ENCODE assay signal across 29 mouse cellular contexts in genomic region chr16:94590977-94591376, GRCm38 (mm10). TPM values are rescaled to one million over a fixed set of nuclear protein-coding genes. Genes with fewer than 3 reads are reported as not detected.
A peak's percentile ranks its signal among the peaks of the same experiment; 100 is the strongest.
DNase-seq lines count a peak whose midpoint lies in the region; ATAC-seq and TF ChIP-seq lines count a peak whose summit lies in the region.
"Had no signal": no experiment of that assay in that cellular context is flagged by ENCODE, and none has a peak within 500 bp of the region (broad histone marks: within the 10 kb centered on the region; RNA-seq: fewer than 3 reads in every experiment).

No protein-coding gene starts in this region.

- no peaks in the 10 kb centered on the region for H3K27me3 ChIP-seq in heart, adult 2 months (ENCODE audit: control insufficient read depth, insufficient read depth, low read length)
- H3K27me3 ChIP-seq in heart, postnatal 0 days (ENCODE audit: control insufficient read depth, insufficient read depth, low read length) = no peaks in the 10 kb centered on the region
- no peaks in the 10 kb centered on the region for H3K27me3 ChIP-seq in CH12.LX (replicated peaks)
- H3K27me3 ChIP-seq: embryonic facial prominence, embryonic 13.5 days; forebrain, embryonic 12.5 days; forebrain, embryonic 15.5 days; hindbrain, embryonic 15.5 days had no signal

- dilution Hi-C loops in CH12.LX (cut with MboI; ENCODE audit: extremely low pct_ligation_motif_present, extremely low pct_unique_long_range_greater_than_20kb, low sequenced_read_pairs) = no loop called here

- no peak overlapping the region for H3K4me3 ChIP-seq in heart, adult 2 months
- no peak overlapping the region for H3K4me3 ChIP-seq in heart, postnatal 0 days (ENCODE audit: low read depth, low read length)
- H3K4me3 ChIP-seq in layer of hippocampus, adult 2 months = no peak overlapping the region
- no peak overlapping the region for H3K4me3 ChIP-seq in CH12.LX (replicated peaks in 1 of 3; ENCODE audit: low read depth in 2 of 3, low read length in 2 of 3, poor library complexity in 1 of 3)
- H3K4me3 ChIP-seq: embryonic facial prominence, embryonic 10.5 days; embryonic facial prominence, embryonic 13.5 days; erythroblast, embryonic 14.5 days; forebrain, embryonic 12.5 days; forebrain, embryonic 15.5 days; hindbrain, embryonic 10.5 days; hindbrain, embryonic 15.5 days had no signal

- no peak for TF ChIP-seq RAD21 in CH12.LX (IDR thresholded peaks at IDR 0.05; ENCODE audit: low read depth, low read length)

- no peak for TF ChIP-seq POLR2A in heart, adult 2 months (IDR thresholded peaks at IDR 0.05; ENCODE audit: insufficient read depth, low read depth, low read length)
- TF ChIP-seq POLR2A in CH12.LX (IDR thresholded peaks at IDR 0.05; ENCODE audit: low read depth, low read length) = no peak

- intact Hi-C loops in heart, adult 2 months (cut with DNase I) = no loop called here
- intact Hi-C loops in heart, postnatal 10 days (cut with DNase I) = no loop called here

- in situ Hi-C loops in CH12.LX (cut with MboI; ENCODE audit: low pct_ligation_motif_present, low pct_unique_long_range_greater_than_20kb, low sequenced_read_pairs) = no loop called here

- no peaks in the 10 kb centered on the region for H3K9me3 ChIP-seq in heart, postnatal 0 days (replicated peaks; ENCODE audit: control insufficient read depth, low read length)
- H3K9me3 ChIP-seq in CH12.LX (replicated peaks; ENCODE audit: low read length) = no peaks in the 10 kb centered on the region
- H3K9me3 ChIP-seq: embryonic facial prominence, embryonic 10.5 days; embryonic facial prominence, embryonic 13.5 days; forebrain, embryonic 12.5 days; forebrain, embryonic 15.5 days; hindbrain, embryonic 10.5 days; hindbrain, embryonic 15.5 days had no signal

- no peak for TF ChIP-seq EP300 in heart, adult 2 months (IDR thresholded peaks at IDR 0.05; ENCODE audit: insufficient read depth, low read depth, low read length)
- no peak for TF ChIP-seq EP300 in heart, postnatal 0 days (IDR thresholded peaks at IDR 0.05; ENCODE audit: low read depth)
- no peak for TF ChIP-seq EP300 in CH12.LX (IDR thresholded peaks at IDR 0.05; ENCODE audit: low read length)

- no peak for ATAC-seq in heart, postnatal 0 days (ENCODE audit: insufficient read depth, low read depth)
- ATAC-seq: activated CD4-positive, CD25-positive, alpha-beta regulatory T cell, adult 4 months; CD4-positive, CD25-positive, alpha-beta regulatory T cell, adult 4 months; forebrain, embryonic 15.5 days; inflammation-experienced regulatory T-cells, adult 6 months had no signal

- peak overlapping the region; percentile 32 for H3K27ac ChIP-seq in heart, adult 2 months
- H3K27ac ChIP-seq in heart, postnatal 0 days (ENCODE audit: low read depth) = peak overlapping the region; percentile 7
- peak overlapping the region; percentile 8; the same call in 1 of the 2 replicates for H3K27ac ChIP-seq in layer of hippocampus, adult 2 months
- peak overlapping the region; percentile 30; the same call in 1 of the 2 replicates for H3K27ac ChIP-seq in CH12.LX (ENCODE audit: insufficient read depth, low read depth)
- H3K27ac ChIP-seq: embryonic facial prominence, embryonic 10.5 days; embryonic facial prominence, embryonic 13.5 days; forebrain, embryonic 12.5 days; forebrain, embryonic 15.5 days; hindbrain, embryonic 10.5 days; hindbrain, embryonic 15.5 days had no signal

- WGBS in heart, adult 2 months = 68% methylated on average over 8 of the region's 8 CpGs
- WGBS in heart, postnatal 0 days = 55% methylated on average over 8 of the region's 8 CpGs

- peaks cover 30% of the 10 kb centered on the region for H3K4me1 ChIP-seq in heart, adult 2 months (ENCODE audit: control insufficient read depth, insufficient read depth, low read length)
- H3K4me1 ChIP-seq in heart, postnatal 0 days (ENCODE audit: control insufficient read depth, insufficient read depth) = peaks cover 64% of the 10 kb centered on the region
- peaks cover 38 to 100% of the 10 kb centered on the region in 2 experiments for H3K4me1 ChIP-seq in CH12.LX (ENCODE audit: control insufficient read depth in 1 of 2, insufficient read depth in 2 of 2)

- DNase-seq in heart, adult 2 months = no peak
- no peak for DNase-seq in heart, postnatal 4 days
- no peak for DNase-seq in heart, postnatal 0 days (ENCODE audit: low spot score)
- no peak for DNase-seq in heart, postnatal 10 days
- DNase-seq in layer of hippocampus, adult 2 months (ENCODE audit: low spot score in 2 of 2) = no peak
- no peak for DNase-seq in layer of hippocampus, adult 8-10 months (ENCODE audit: low spot score in 2 of 2)
- DNase-seq in CH12.LX (ENCODE audit: extremely low read depth) = peak; percentile 61
- DNase-seq in thymus, postnatal 25 days = no peak
- DNase-seq: adrenal gland, adult 8-10 months; adrenal gland, postnatal 25 days; cerebellum, adult 11-12 months; cerebellum, adult 8-10 months; cerebellum, postnatal 10 days; cerebellum, postnatal 36 days; embryo, embryonic 11 days; gastrocnemius, postnatal 10 days; heart, postnatal 14 days; kidney, adult 18-20 months had no signal

- peaks cover 18% of the 10 kb centered on the region for H3K79me2 ChIP-seq in heart, adult 2 months (replicated peaks; ENCODE audit: control insufficient read depth, insufficient read depth, low read length)
- peaks cover 97% of the 10 kb centered on the region for H3K79me2 ChIP-seq in CH12.LX (replicated peaks; ENCODE audit: control insufficient read depth, extremely low read depth, insufficient read depth, poor library complexity, severe bottlenecking)

- H3K36me3 ChIP-seq in heart, adult 2 months (ENCODE audit: control insufficient read depth, insufficient read depth, low read length) = peaks cover 22% of the 10 kb centered on the region
- H3K36me3 ChIP-seq in heart, postnatal 0 days (replicated peaks; ENCODE audit: control insufficient read depth, insufficient read depth, low read length) = 0 out of 2 replicates have a peak, but pooled peaks cover 7% of the 10 kb centered on the region
- peaks cover 0 to 27% of the 10 kb centered on the region in 2 experiments for H3K36me3 ChIP-seq in CH12.LX (replicated peaks in 1 of 2; ENCODE audit: control insufficient read depth in 1 of 2, insufficient read depth in 1 of 2, low read length in 1 of 2)
- H3K36me3 ChIP-seq: embryonic facial prominence, embryonic 13.5 days; forebrain, embryonic 12.5 days; forebrain, embryonic 15.5 days; hindbrain, embryonic 15.5 days had no signal

- TF ChIP-seq CTCF in heart, adult 2 months (IDR thresholded peaks at IDR 0.05) = no peak
- no peak for TF ChIP-seq CTCF in heart, postnatal 0 days (IDR thresholded peaks at IDR 0.05; ENCODE audit: low read depth)
- TF ChIP-seq CTCF in layer of hippocampus, adult 2 months (conservative IDR thresholded peaks at IDR 0.05) = no peak
- no peak for TF ChIP-seq CTCF in CH12.LX (conservative IDR thresholded peaks at IDR 0.05 in 1 of 2, IDR thresholded peaks at IDR 0.05 in 1 of 2; ENCODE audit: low read depth in 2 of 2, low read length in 2 of 2)

- H3K9ac ChIP-seq in heart, adult 2 months (ENCODE audit: low read depth, low read length) = no peak overlapping the region
- H3K9ac ChIP-seq in heart, postnatal 0 days (replicated peaks; ENCODE audit: low read depth, low read length) = no peak overlapping the region
- no peak overlapping the region for H3K9ac ChIP-seq in CH12.LX (ENCODE audit: insufficient read depth, low read depth)
- H3K9ac ChIP-seq: embryonic facial prominence, embryonic 13.5 days; forebrain, embryonic 12.5 days; forebrain, embryonic 15.5 days; hindbrain, embryonic 15.5 days had no signal

- H3K4me2 ChIP-seq in heart, postnatal 0 days (ENCODE audit: low read depth, low read length) = no peak overlapping the region
- no peak overlapping the region for H3K4me2 ChIP-seq in CH12.LX (ENCODE audit: insufficient read depth, low read depth, poor library complexity, severe bottlenecking)
- H3K4me2 ChIP-seq: embryonic facial prominence, embryonic 13.5 days; forebrain, embryonic 12.5 days; forebrain, embryonic 15.5 days; heart, embryonic 11.5 days; hindbrain, embryonic 15.5 days had no signal

TF ChIP-seq in CH12.LX, 34 proteins besides CTCF, POLR2A, EP300 and RAD21:
- TF ChIP-seq ETS1 (conservative IDR thresholded peaks at IDR 0.05; ENCODE audit: low read depth, low read length) (peak; percentile 49; the same call in 1 of the 2 replicates), MAZ (IDR thresholded peaks at IDR 0.05; ENCODE audit: low read depth, low read length) (no peak)

RNA-seq across cellular contexts. Expression of gene Dyrk1a, which starts 21.2 kb away (rescaled TPM):
- total RNA-seq in heart, adult 2 months (2021) = 10 to 100 TPM; 74.0 to 80.5 TPM
- 28.2 and 44.8 TPM in 2 replicates for polyA plus RNA-seq in heart, adult 2 months (2012; rRNA removed)
- 100 to 1,000 TPM; 118 to 135 TPM for total RNA-seq in heart, postnatal 4 days (2021)
- 55.2 and 90.3 TPM in 2 replicates for total RNA-seq in heart, postnatal 0 days (2014; rRNA removed; ENCODE audit: low replicate concordance)
- 6.9 and 7.7 TPM in 2 replicates for polyA plus RNA-seq in heart, postnatal 0 days (2015; fragmentation: Nextera tagmentation; extraction: Ambion mirVana)
- total RNA-seq in heart, postnatal 10 days (2021) = 10 to 100 TPM; 86.2 to 99.2 TPM
- 10 to 100 TPM; 95.0 to 98.9 TPM for total RNA-seq in layer of hippocampus, adult 2 months (2021)
- 10 to 100 TPM; 90.2 to 98.5 (median 96.3) TPM for total RNA-seq in layer of hippocampus, adult 8-10 months (2022)
- total RNA-seq in CH12.LX (2012; rRNA removed) (32.4 and 36.1 TPM in 2 replicates), CH12.LX (2014; rRNA removed) (39.2 and 40.4 TPM in 2 replicates)
- 42.9 and 53.7 TPM in 2 replicates for polyA plus RNA-seq in CH12.LX (2012; ENCODE audit: insufficient read length, low read depth)
